Mouse (Mus musculus) hindbrain, embryonic 13.5 days (tissue): ENCODE results near the gene Tnfsf15. TPM values are rescaled to one million over a fixed set of nuclear protein-coding genes. Genes with fewer than 3 reads are reported as not detected.

Source experiments
- ATAC-seq: fragments of 200-750 bp; cut with Nextera tagmentation; 2 replicates; pipeline ENCODE4 v1.8.0; 2017; ENCODE audit warnings: moderate TSS enrichment; ENCODE audit not compliant: low FRiP score
- H3K27ac ChIP-seq: fragments of 300-500 bp; sonication (generic); 2 replicates; pipeline ENCODE4 v1.5.1; 2015; ENCODE audit warnings: inconsistent platforms, mild to moderate bottlenecking, moderate library complexity
- H3K27me3 ChIP-seq: fragments of 300-500 bp; sonication (generic); 2 replicates; pipeline ENCODE4 v1.6.1; 2015; ENCODE audit warnings: mild to moderate bottlenecking, inconsistent platforms
- H3K36me3 ChIP-seq: fragments of 300-500 bp; sonication (generic); 2 replicates; pipeline ENCODE4 v1.6.1; 2015; ENCODE audit warnings: mild to moderate bottlenecking, inconsistent platforms
- H3K4me1 ChIP-seq: fragments of 300-500 bp; sonication (generic); replicated peaks from 2 replicates; pipeline ENCODE4 v1.6.1; 2015; ENCODE audit warnings: inconsistent platforms
- H3K4me2 ChIP-seq: fragments of 300-500 bp; sonication (generic); 2 replicates; pipeline ENCODE4 v1.6.1; 2015; ENCODE audit warnings: inconsistent platforms, mild to moderate bottlenecking, moderate library complexity
- H3K4me3 ChIP-seq: fragments of 300-500 bp; sonication (generic); 2 replicates; pipeline ENCODE4 v1.5.1; 2015; ENCODE audit warnings: mild to moderate bottlenecking, inconsistent platforms
- H3K9ac ChIP-seq: fragments of 300-500 bp; sonication (generic); 2 replicates; pipeline ENCODE4 v1.6.1; 2015; ENCODE audit warnings: mild to moderate bottlenecking, inconsistent platforms
- H3K9me3 ChIP-seq: fragments of 300-500 bp; sonication (generic); 2 replicates; pipeline ENCODE4 v1.6.1; 2016; ENCODE audit warnings: inconsistent platforms
- WGBS: fragments of 180-500 bp; shearing (Covaris S2); methylation state at CpG from one replicate; pipeline ENCODE4 v1.1.7; 2015; 5-methylcytosine and 5-hydroxymethylcytosine counted together
- polyA plus RNA-seq: library from polyadenylated mRNA; unstranded; fragments of >200 nt; fragmentation: Nextera tagmentation; extraction: Ambion mirVana; gene quantifications from 2 replicates; pipeline ENCODE4 v1.2.1, GENCODE M21; 2015

The Tnfsf15 gene
- not detected in 2 replicates for polyA plus RNA-seq

DNA sequence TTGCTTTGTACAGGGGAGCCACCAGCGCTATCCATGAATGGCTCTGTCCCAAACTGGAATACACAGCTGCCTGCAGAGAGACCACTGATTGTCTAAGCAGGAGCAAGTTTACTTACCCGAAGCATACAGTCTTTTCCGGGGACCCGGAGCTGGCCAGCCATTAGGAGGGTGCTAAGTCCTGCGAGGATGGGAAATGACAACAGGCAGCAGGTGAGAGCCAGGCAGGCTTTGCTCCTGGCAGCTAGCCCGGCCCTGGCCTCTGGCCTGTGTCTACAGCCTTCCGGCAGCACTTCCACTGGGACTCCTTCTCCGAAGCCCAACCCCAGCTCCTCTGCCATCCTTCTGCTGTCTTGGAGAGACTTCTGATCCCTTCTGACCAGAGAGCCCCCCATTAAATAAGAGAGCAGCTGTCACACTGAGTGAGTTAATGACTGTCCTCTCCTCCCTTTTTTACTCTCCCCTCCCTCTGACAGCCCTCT lies at the start of gene Tnfsf15:
Tnfsf15 (minus strand) TSS at position 421 of the 479 bp plus-strand sequence.
- Histone ChIP-seq H3K9me3 (no peaks in the 10 kb centered on the region), H3K4me3 (no peak within 1 kb of the TSS), H3K4me2 (no peak within 1 kb of the TSS), H3K36me3 (no peaks in the 10 kb centered on the region), H3K9ac (no peak within 1 kb of the TSS), H3K27me3 (no peaks in the 10 kb centered on the region), H3K4me1 (peaks cover 5% of the 10 kb centered on the region; the same call in 1 of the 2 replicates), H3K27ac (no peak within 1 kb of the TSS)
- WGBS = 69% methylated on average over 8 of the region's 8 CpGs
- no peak for ATAC-seq

DNA sequence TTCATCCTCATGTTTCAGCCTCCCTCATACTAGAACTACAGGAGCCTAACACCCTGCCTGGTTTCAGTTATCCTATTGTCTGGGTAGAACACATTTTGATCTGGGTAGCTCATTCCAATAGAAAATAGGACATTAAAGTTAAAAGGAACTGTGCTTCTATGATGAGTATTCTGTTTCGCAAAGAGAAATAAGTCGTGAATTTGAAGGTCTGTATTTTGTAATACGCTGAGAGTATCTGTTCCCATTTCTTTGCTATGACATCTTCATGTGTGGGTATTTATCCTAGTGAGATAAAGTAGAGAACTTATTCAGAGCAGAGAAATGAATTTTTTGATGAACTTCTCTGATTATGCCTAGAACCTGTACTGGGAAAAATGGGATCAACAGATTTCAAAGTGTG lies 47.4 kb upstream of the Tnfsf15 start:
- H3K9ac ChIP-seq = no peak overlapping the region
- no peak for ATAC-seq
- 97% methylated on average over 3 of the region's 3 CpGs for WGBS
- H3K9me3 ChIP-seq = no peaks in the 10 kb centered on the region
- H3K36me3 ChIP-seq = no peaks in the 10 kb centered on the region
- no peak overlapping the region for H3K27ac ChIP-seq
- no peak overlapping the region for H3K4me2 ChIP-seq
- no peaks in the 10 kb centered on the region for H3K4me1 ChIP-seq
- no peaks in the 10 kb centered on the region for H3K27me3 ChIP-seq
- H3K4me3 ChIP-seq = no peak overlapping the region

DNA sequence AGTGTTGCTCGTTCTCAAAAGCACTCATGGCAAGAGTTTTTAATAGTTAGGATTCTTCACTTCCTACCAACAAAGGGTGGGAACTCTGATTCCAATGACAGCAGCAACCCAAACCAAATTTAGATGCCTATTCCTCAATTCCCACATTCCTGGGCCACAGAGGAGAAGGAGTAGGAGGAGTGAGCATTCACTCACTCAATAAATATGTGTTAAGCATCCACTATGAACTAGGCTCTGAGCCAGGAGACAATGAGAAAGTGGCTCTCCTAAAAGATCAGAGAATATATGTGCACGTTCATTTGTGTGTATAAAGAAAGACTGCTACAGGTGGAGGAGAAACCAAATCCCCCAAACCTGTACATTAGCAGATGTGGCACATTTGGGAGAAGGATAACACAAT lies 40.6 kb upstream of the Tnfsf15 start:
- Histone ChIP-seq H3K9ac (no peak overlapping the region), H3K27me3 (no peaks in the 10 kb centered on the region), H3K4me1 (no peaks in the 10 kb centered on the region), H3K27ac (no peak overlapping the region), H3K4me2 (no peak overlapping the region), H3K9me3 (no peaks in the 10 kb centered on the region), H3K36me3 (no peaks in the 10 kb centered on the region), H3K4me3 (no peak overlapping the region)
- no peak for ATAC-seq
- WGBS = 87% methylated on average over 2 of the region's 2 CpGs

DNA sequence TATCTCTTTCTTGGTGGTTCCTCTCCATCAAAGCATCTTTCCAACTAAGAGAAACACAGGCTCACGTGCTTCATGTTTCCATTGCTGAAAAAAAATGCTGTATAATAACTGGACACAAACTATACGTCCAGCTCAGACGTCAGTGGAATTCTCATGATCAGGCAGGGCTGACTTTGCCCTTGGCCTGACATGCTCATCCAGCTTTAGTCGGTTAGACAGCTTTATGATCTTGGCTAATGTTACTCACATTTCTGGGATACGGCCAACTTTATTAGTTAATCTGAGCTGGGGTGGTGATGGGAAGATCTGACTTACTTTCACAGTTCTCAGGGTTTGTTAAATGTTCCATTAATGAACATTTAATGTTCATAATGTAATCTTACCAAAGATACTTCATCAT lies 38.9 kb upstream of the Tnfsf15 start:
- 89% methylated on average over 5 of the region's 5 CpGs for WGBS
- ATAC-seq = no peak
- no peaks in the 10 kb centered on the region for H3K36me3 ChIP-seq
- no peak overlapping the region for H3K4me2 ChIP-seq
- H3K27me3 ChIP-seq = no peaks in the 10 kb centered on the region
- H3K4me1 ChIP-seq = no peaks in the 10 kb centered on the region
- no peaks in the 10 kb centered on the region for H3K9me3 ChIP-seq
- H3K27ac ChIP-seq = no peak overlapping the region
- H3K9ac ChIP-seq = no peak overlapping the region
- H3K4me3 ChIP-seq = no peak overlapping the region

DNA sequence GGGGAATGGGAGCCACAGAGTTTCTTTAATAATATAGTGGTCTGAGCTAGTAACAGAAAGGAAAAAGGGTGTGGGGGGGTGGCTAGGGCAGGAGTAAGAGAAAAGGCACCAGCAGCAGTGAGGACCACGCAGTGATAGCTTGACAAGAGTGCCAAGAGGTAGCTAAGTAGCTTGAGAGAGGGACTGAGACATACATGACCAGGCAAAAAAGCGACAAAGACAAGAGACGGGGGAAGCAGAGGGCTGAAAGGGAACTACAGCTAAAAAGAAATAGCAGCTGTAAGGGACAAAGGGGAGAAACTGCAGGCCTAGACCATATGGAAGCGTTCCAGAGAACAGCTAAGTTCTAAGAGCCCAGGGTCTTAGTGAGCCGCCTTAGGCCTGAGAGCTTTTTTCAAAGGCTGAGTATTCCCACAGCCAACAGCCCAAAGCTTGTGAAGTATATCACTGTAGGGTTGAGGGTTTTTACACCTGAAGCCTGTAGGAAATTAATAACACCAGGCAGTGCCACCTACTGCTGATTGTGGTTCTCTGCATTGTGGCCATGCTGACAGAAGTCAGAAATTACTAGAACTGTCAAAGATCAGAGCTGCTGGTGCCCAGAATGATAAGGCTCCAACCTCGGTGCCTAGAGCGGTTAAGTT lies 38.2 kb upstream of the Tnfsf15 start:
- Histone ChIP-seq H3K36me3 (no peaks in the 10 kb centered on the region), H3K27me3 (no peaks in the 10 kb centered on the region), H3K9me3 (no peaks in the 10 kb centered on the region), H3K4me2 (no peak overlapping the region), H3K4me3 (no peak overlapping the region), H3K9ac (no peak overlapping the region), H3K27ac (no peak overlapping the region), H3K4me1 (no peaks in the 10 kb centered on the region)
- no peak for ATAC-seq
- 89% methylated on average over 7 of the region's 7 CpGs for WGBS

DNA sequence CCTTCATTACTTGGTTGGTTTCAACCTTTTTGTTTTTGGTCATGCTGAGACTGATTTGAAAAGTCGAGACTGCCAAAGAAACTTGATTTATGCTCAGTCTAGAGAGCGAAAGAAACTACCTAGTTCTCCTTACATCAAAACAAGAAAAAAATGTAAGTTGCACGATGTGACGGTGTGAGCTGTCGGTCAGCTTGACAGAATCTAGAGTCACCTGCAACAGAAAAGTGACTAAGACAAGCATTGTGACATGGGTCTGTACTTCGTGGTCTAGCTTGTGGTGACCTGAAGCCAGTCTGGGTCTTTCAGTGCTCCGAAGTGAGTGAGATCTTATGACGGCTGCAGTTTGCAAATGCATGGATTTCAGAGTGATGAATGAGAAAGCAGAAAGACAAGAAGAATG lies 32.3 kb upstream of the Tnfsf15 start:
- Histone ChIP-seq H3K27ac (no peak overlapping the region), H3K4me3 (no peak overlapping the region), H3K9ac (no peak overlapping the region), H3K9me3 (no peaks in the 10 kb centered on the region), H3K4me1 (no peaks in the 10 kb centered on the region), H3K4me2 (no peak overlapping the region), H3K36me3 (no peaks in the 10 kb centered on the region), H3K27me3 (no peaks in the 10 kb centered on the region)
- no peak for ATAC-seq
- 89% methylated on average over 8 of the region's 8 CpGs for WGBS

DNA sequence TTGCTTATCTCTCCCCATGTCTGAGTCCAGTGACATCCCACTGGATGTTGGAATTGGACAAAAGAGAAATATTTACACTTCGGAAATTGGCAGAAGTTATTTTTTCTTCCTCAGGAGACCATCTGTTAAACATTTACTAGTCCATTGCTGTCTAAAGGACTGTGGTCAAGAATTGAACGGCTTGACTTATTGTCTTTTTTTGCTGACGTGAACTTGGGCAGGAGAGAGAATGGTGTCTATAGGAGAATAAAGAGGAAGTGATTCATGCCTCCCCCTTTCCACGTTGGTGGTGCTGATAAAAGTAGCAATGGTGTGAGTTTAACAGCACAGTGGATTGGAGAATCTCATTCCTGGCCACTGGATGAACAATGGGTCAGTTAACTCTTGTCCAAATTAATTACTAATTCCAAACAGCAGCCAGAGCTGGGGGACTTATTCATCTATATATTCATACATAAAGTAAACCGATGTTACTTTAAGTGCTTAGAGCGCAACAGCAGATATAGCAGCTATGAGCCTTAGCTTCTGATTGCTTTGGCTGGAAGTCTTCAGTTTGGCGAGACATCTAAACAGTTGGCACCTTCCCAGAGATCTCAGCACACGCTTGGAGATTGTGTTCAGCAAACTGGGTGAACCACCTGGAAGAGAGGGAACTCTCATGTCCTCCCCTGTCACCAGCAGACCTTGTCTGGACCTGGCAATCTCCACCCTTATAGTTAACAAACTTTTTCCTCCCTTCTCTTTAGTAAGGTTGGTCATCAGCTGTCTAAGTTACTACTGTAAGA lies 28.6 kb upstream of the Tnfsf15 start:
- Histone ChIP-seq H3K27ac (no peak overlapping the region), H3K27me3 (no peaks in the 10 kb centered on the region), H3K4me1 (no peaks in the 10 kb centered on the region), H3K4me2 (no peak overlapping the region), H3K9ac (no peak overlapping the region), H3K9me3 (no peaks in the 10 kb centered on the region), H3K4me3 (no peak overlapping the region), H3K36me3 (no peaks in the 10 kb centered on the region)
- ATAC-seq = no peak
- 78% methylated on average over 8 of the region's 8 CpGs for WGBS

DNA sequence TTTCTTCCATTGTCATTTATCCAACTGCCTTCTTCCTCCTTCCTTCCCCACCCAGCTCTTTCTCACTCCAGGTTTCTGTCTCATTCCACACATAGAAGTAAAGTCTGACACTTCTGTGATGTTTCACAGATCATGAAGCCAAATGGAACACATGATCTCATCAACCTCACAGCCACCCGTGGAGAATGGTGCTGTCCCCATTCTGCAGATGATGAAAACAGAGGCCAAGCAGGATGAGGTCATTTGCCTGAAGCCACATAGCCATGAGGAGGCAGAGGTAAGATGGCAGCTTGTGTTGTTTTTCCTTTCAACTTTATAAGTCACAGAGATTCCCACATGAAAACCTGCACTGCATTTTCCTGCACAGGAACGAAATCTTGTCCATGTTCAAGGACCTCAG lies 27.6 kb upstream of the Tnfsf15 start:
- no peaks in the 10 kb centered on the region for H3K9me3 ChIP-seq
- no peak overlapping the region for H3K27ac ChIP-seq
- ATAC-seq = no peak
- no peaks in the 10 kb centered on the region for H3K4me1 ChIP-seq
- 88% methylated on average over 2 of the region's 2 CpGs for WGBS
- no peak overlapping the region for H3K4me3 ChIP-seq
- no peaks in the 10 kb centered on the region for H3K27me3 ChIP-seq
- H3K36me3 ChIP-seq = no peaks in the 10 kb centered on the region
- no peak overlapping the region for H3K4me2 ChIP-seq
- H3K9ac ChIP-seq = no peak overlapping the region

DNA sequence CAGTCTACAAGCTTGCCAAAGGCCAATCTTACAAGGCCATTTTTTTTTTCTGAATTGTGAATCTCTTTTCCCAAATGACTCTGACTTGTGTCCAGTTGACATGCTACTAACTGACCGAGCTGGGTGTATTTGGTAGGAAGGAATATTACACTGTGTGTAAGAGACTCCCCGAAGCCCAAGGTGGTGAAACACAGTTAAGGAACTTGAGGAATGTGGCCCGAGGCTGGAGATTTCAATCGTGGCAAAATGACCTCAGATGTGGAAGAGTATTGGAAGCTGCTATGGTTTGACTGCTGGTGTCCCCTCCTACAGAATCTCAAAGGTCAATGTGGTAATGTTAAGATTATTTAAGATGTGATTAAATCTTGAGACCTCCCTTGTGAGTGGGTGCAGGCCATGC lies 26.4 kb upstream of the Tnfsf15 start:
- Histone ChIP-seq H3K9ac (no peak overlapping the region), H3K36me3 (no peaks in the 10 kb centered on the region), H3K27me3 (no peaks in the 10 kb centered on the region), H3K27ac (no peak overlapping the region), H3K4me3 (no peak overlapping the region), H3K4me2 (no peak overlapping the region), H3K9me3 (no peaks in the 10 kb centered on the region), H3K4me1 (no peaks in the 10 kb centered on the region)
- 88% methylated on average over 4 of the region's 4 CpGs for WGBS
- ATAC-seq = no peak

DNA sequence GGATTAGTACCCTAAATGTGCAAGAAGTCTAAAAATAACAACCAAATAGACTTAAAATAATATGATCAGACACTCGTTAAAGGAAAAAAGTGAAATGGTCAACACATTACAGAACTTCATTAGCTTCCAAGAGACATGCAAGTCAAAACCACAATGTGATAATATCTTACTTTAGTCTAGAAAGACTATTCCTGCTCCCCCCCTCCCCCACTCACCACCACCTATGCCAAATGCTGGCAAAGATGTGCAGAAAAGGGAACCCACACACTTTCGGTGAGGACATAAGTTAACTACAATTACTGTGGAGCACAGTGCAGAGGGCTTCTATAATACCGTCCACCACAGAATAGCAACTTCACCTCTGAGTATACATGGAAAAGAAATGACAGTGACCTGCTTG lies 24.2 kb upstream of the Tnfsf15 start:
- no peaks in the 10 kb centered on the region for H3K9me3 ChIP-seq
- no peak overlapping the region for H3K9ac ChIP-seq
- H3K27ac ChIP-seq = no peak overlapping the region
- H3K4me1 ChIP-seq = no peaks in the 10 kb centered on the region
- no peak overlapping the region for H3K4me2 ChIP-seq
- no peak overlapping the region for H3K4me3 ChIP-seq
- ATAC-seq = no peak
- no peaks in the 10 kb centered on the region for H3K27me3 ChIP-seq
- H3K36me3 ChIP-seq = no peaks in the 10 kb centered on the region
- WGBS = 94% methylated on average over 3 of the region's 3 CpGs

DNA sequence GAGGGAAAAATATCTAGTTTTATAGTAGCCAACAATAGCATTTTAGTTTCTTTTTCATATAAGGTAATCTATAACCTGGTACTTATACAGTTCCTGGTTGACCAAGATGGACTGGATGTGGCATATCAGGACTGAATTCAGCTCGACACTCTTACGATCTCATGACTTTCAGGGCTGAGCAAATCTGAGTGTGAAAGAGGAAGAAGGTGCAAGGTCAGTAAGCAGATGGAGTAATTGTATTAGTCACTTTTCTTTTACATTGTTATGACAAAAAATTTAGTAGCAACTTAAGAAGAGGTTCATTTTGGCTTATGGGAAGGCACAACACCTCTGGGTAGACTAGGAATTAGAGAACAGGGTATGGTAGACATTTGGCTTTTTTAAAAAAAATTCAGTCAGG lies 20.1 kb upstream of the Tnfsf15 start:
- H3K9me3 ChIP-seq = no peaks in the 10 kb centered on the region
- H3K27ac ChIP-seq = no peak overlapping the region
- H3K4me3 ChIP-seq = no peak overlapping the region
- WGBS = 97% methylated on average over 2 of the region's 2 CpGs
- no peak for ATAC-seq
- H3K4me1 ChIP-seq = no peaks in the 10 kb centered on the region
- no peaks in the 10 kb centered on the region for H3K27me3 ChIP-seq
- no peaks in the 10 kb centered on the region for H3K36me3 ChIP-seq
- H3K9ac ChIP-seq = no peak overlapping the region
- H3K4me2 ChIP-seq = no peak overlapping the region

DNA sequence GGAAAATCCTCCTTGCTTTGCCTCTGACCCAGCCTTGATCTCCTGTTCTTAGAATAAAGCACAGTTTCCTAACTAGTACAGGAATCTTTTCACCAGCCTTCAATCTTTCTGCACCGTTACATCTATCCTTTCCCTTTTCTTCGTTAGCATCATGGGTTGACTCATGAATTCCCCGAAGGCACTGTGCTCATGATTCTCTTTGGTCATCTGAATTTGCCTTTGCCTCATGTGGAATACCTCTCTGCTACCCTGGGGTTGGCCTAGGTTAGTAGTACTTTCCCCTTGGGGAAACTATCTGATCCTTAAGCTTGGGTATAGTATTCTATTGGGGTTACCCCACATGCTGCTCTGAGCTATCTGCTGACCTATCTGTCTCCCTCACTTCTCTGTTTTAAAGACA lies 15.0 kb upstream of the Tnfsf15 start:
- no peak for ATAC-seq
- no peak overlapping the region for H3K4me3 ChIP-seq
- 86% methylated on average over 3 of the region's 3 CpGs for WGBS
- no peak overlapping the region for H3K9ac ChIP-seq
- no peaks in the 10 kb centered on the region for H3K9me3 ChIP-seq
- H3K36me3 ChIP-seq = no peaks in the 10 kb centered on the region
- H3K4me2 ChIP-seq = no peak overlapping the region
- H3K27ac ChIP-seq = no peak overlapping the region
- H3K4me1 ChIP-seq = no peaks in the 10 kb centered on the region
- H3K27me3 ChIP-seq = no peaks in the 10 kb centered on the region
